Mouse (Mus musculus) limb, embryonic 11.5 days (tissue): ENCODE measurements around the gene Npas4. TPM values are rescaled to one million over a fixed set of nuclear protein-coding genes. Genes with fewer than 3 reads are reported as not detected.
A peak's percentile ranks its signal among the peaks of the same experiment; 100 is the strongest.
"Not testable (repeated sequence)": the region's sequence is repeated elsewhere in the genome, so short reads cannot be mapped to it uniquely, and the experiment has no call there.

ENCODE experiments used
- ATAC-seq: fragments of 200-750 bp; cut with Nextera tagmentation; 2 replicates; pipeline ENCODE4 v1.8.0; 2017; ENCODE audit warnings: low read depth; ENCODE audit not compliant: insufficient number of reproducible peaks, low FRiP score, low TSS enrichment
- DNase-seq: peaks from one replicate; pipeline ENCODE4 v3.0.0-alpha.2; 2015; ENCODE audit warnings: low spot score
- H3K27ac ChIP-seq: fragments of 300-500 bp; sonication (generic); replicated peaks from 2 replicates; pipeline ENCODE4 v1.5.1; 2014; ENCODE audit warnings: low read depth, mild to moderate bottlenecking, low read length
- H3K27me3 ChIP-seq: fragments of 300-500 bp; sonication (generic); 2 replicates; pipeline ENCODE4 v1.6.1; 2014; ENCODE audit warnings: mild to moderate bottlenecking, low read length, mixed read lengths; ENCODE audit not compliant: control insufficient read depth, insufficient read depth
- H3K36me3 ChIP-seq: fragments of 300-500 bp; sonication (generic); 2 replicates; pipeline ENCODE4 v1.6.1; 2014; ENCODE audit warnings: mild to moderate bottlenecking, low read length, moderate library complexity, mixed read lengths; ENCODE audit not compliant: control insufficient read depth, insufficient read depth
- H3K4me1 ChIP-seq: fragments of 300-500 bp; sonication (generic); 2 replicates; pipeline ENCODE4 v1.6.1; 2014; ENCODE audit warnings: low read length, mixed read lengths; ENCODE audit not compliant: control insufficient read depth, insufficient read depth
- H3K4me2 ChIP-seq: fragments of 300-500 bp; sonication (generic); 2 replicates; pipeline ENCODE4 v1.6.1; 2014; ENCODE audit warnings: low read depth, mild to moderate bottlenecking, moderate library complexity; ENCODE audit not compliant: severe bottlenecking
- H3K4me3 ChIP-seq: fragments of 300-500 bp; sonication (generic); 2 replicates; pipeline ENCODE4 v1.5.1; 2014; ENCODE audit warnings: low read depth, low read length
- H3K9ac ChIP-seq: fragments of 300-500 bp; sonication (generic); 2 replicates; pipeline ENCODE4 v1.6.1; 2014; ENCODE audit warnings: mild to moderate bottlenecking, low read length
- H3K9me3 ChIP-seq: fragments of 300-500 bp; sonication (generic); 2 replicates; pipeline ENCODE4 v1.6.1; 2016; ENCODE audit warnings: low read length; ENCODE audit not compliant: control insufficient read depth
- WGBS: fragments of 180-500 bp; shearing (Covaris S2); extraction: QIAGEN DNeasy Blood & Tissue Kit; methylation state at CpG from one replicate; pipeline ENCODE4 v1.1.7; 2014; 5-methylcytosine and 5-hydroxymethylcytosine counted together
- polyA plus RNA-seq: library from polyadenylated mRNA; unstranded; fragments of >200 nt; fragmentation: Nextera tagmentation; extraction: Ambion mirVana; gene quantifications from 2 replicates; pipeline ENCODE4 v1.2.1, GENCODE M21; 2014

The Npas4 gene
- polyA plus RNA-seq, 1 experiment from 2014 or later: not detected

DNA sequence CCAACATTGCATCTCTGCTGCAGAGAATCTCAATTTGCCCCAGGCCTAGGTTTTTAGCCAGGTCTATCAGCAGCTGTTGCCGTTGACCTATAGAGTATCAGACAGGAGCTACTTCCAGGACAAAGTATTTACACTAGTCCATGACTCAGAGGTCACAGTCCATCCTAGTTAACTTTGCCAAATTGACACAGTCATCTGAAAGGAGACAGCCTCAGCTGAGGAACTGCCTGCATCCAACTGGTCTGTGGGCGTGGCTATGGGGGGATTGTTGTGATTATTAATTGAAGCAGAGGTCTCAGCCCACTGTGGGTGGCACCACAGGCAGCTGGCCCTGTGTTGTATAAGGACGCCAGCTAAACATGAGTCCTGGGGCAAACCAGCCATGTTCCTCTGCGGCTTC is 14.8 kb upstream of the Npas4 start:
- Histone ChIP-seq H3K4me3 (no peak overlapping the region), H3K4me1 (no peaks in the 10 kb centered on the region), H3K9ac (no peak overlapping the region), H3K4me2 (no peak overlapping the region), H3K27ac (no peak overlapping the region), H3K27me3 (no peaks in the 10 kb centered on the region), H3K36me3 (no peaks in the 10 kb centered on the region), H3K9me3 (no peaks in the 10 kb centered on the region)
- DNase-seq: no peak
- ATAC-seq: no peak
- 79% methylated on average over 4 of the region's 4 CpGs for WGBS

DNA sequence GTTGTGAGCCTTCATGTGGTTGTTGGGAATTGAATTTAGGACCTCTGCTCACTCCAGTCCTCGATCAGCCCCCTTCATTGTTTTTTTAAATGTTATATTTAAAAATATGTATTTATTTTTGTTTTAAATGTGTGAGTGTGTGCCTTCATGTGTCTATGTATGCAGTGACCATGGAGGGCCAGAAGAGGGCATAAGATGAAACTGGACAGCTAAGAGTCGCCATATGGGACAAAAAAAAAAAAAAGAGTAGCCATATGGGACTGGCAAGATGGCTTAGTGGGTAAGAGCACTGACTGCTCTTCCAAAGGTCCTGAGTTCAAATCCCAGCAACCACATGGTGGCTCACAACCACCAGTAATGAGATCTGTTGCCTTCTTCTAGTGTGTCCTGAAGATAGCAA is 13.5 kb upstream of the Npas4 start:
- not testable (repeated sequence) for H3K9me3 ChIP-seq, H3K36me3 ChIP-seq, ATAC-seq, H3K4me3 ChIP-seq, H3K27me3 ChIP-seq, H3K9ac ChIP-seq, H3K4me2 ChIP-seq, DNase-seq, H3K4me1 ChIP-seq, H3K27ac ChIP-seq
- 62% methylated on average over 2 of the region's 2 CpGs for WGBS

DNA sequence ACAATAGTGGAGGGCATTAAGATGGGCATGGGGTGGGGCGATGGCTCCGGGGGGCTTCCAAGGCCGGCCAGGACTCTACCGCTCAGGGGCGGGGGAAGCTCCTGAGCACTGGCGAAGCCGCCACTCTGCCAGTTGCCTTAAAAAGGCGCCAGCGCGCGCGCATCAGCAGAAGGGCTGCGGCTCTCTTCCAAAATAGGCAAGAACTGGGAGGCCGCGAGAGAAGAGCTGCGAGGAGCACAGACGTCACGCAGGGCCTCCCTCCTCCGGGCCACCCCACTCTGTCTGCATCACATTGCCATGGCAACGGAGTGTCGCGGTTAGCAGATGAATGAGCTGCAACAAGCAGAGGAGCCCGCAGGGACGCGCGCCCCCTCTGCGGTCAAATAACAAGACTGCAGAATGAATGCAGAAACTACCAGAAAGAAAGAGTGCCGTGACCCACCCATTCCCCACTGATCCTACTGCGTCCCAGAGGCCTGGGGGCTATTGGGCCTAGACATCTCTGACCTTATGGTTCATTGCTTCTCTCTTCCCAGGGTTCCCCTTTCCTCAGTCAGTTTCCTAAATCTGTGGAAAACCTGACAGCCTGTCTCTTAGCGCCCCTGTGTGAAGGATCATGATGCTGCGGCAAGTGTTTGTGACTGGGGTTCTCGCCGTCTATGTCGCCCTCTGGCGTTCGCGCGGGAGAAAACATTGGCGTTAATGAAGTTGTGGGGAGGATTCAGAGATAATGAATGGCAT is 11.7 kb upstream of the Npas4 start:
- Histone ChIP-seq H3K27me3 (no peaks in the 10 kb centered on the region), H3K36me3 (no peaks in the 10 kb centered on the region), H3K4me1 (no peaks in the 10 kb centered on the region), H3K27ac (no peak overlapping the region), H3K4me2 (peak overlapping the region; percentile 55), H3K9ac (no peak overlapping the region), H3K9me3 (no peaks in the 10 kb centered on the region), H3K4me3 (peak overlapping the region; percentile 12; the same call in 1 of the 2 replicates)
- under 1% methylated on average over 39 of the region's 39 CpGs for WGBS
- ATAC-seq (peak; percentile 75), DNase-seq (peak; percentile 84)

DNA sequence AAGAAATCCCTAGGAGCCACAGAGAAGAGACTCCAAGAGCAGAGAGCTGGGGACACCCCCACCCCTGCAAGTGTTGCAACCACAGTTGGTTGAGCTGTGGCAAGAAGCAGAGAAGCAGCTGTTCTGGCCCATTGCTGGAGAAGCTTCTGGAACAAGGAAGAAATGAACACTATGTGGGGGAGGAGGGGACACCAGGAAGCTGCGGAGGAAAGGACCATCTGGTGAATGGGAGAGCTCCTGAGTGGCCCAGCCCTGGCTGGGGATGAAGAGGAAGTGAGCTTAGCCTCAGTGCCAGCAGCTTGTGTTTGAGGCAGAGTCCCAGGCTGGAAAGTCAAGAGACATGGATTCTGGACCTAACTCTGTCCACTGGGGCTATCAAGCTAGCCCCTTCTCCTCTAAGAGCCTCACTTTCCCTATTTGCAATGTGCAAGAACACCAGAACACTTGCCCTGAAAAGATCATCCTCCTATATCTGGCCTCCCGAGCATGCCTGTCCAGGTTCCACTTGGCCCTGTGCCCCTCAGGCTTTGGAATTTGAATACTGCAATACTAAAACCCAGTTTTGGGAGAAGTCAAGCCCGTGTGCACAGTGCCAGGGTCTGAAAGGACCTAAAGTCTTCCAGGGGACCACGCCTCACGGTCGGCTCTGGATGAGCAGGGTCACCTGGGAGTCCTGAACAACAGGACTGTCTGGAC is 9.5 kb upstream of the Npas4 start:
- no peaks in the 10 kb centered on the region for H3K9me3 ChIP-seq
- ATAC-seq (no peak), DNase-seq (no peak)
- H3K4me1 ChIP-seq: no peaks in the 10 kb centered on the region
- WGBS: 69% methylated on average over 6 of the region's 6 CpGs
- no peak overlapping the region for H3K9ac ChIP-seq
- H3K4me2 ChIP-seq: no peak overlapping the region
- no peak overlapping the region for H3K27ac ChIP-seq
- no peaks in the 10 kb centered on the region for H3K27me3 ChIP-seq
- no peak overlapping the region for H3K4me3 ChIP-seq
- no peaks in the 10 kb centered on the region for H3K36me3 ChIP-seq

DNA sequence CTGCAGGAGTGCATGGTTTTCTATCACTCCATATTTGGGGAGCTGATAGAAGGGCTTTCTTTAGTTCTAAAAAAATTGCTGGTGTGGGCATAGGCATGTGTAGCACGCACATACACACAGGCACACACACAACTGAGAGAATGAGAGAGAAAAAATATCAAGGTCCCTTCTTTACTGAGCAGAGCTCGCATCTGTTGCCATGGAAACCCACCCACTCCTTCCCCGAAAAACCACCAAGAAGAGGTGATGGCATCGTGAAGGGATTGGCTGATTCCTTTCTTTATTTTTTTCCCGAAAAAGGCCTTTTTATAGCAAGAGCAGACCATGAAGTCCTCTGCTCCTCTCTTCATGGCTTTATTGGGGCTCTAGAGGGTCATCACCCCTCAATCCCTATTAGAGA is 3.9 kb upstream of the Npas4 start:
- H3K4me3 ChIP-seq: no peak overlapping the region
- no peak overlapping the region for H3K4me2 ChIP-seq
- 70% methylated on average over 5 of the region's 5 CpGs for WGBS
- peaks cover 36% of the 10 kb centered on the region for H3K27me3 ChIP-seq
- H3K9ac ChIP-seq: no peak overlapping the region
- DNase-seq (no peak), ATAC-seq (no peak)
- H3K4me1 ChIP-seq: no peaks in the 10 kb centered on the region
- no peaks in the 10 kb centered on the region for H3K9me3 ChIP-seq
- no peaks in the 10 kb centered on the region for H3K36me3 ChIP-seq
- no peak overlapping the region for H3K27ac ChIP-seq

DNA sequence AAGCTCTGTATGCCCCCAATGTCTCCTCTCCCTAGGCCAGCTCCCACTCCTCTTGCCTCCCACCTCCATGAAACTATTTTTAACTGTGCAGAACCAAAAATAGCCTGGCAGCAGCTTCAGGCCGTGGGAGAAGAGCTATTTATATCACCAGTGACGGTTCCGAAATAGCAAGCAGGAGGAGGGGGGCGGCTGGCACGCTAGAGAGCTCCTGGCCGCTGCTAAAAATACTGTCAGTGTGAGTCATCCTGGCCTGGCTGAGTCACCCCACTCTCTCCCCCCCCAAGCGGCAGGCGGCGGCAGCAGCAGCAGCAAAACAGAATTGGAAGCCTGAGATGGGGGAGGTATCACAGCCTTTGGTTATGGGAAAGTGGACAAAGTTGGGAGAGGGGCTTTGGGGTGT is 2.8 kb upstream of the Npas4 start:
- DNase-seq (no peak), ATAC-seq (no peak)
- peaks cover 36% of the 10 kb centered on the region for H3K27me3 ChIP-seq
- no peak overlapping the region for H3K4me3 ChIP-seq
- WGBS: 5% methylated on average over 9 of the region's 9 CpGs
- no peaks in the 10 kb centered on the region for H3K36me3 ChIP-seq
- no peaks in the 10 kb centered on the region for H3K4me1 ChIP-seq
- no peaks in the 10 kb centered on the region for H3K9me3 ChIP-seq
- no peak overlapping the region for H3K9ac ChIP-seq
- no peak overlapping the region for H3K4me2 ChIP-seq
- no peak overlapping the region for H3K27ac ChIP-seq

DNA sequence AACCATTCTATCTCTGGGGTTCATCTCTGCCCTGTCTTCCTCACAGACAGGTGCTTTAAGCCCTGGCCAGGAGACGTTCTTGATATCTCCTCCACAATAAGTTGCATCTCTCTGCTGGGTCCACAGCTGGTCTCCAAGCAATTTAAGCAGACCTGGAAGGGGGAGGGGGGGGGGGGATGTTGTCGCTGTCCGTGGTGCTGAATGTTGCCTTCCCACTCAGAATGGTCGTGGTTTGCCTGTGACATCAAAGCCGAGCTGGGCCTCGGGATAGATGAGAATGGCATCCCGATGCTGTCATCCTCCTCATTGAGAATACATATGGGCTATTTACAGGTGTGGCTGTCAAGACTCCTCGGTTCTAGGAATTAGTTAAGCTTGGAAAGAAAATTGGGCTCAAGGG is 2.3 kb upstream of the Npas4 start:
- ATAC-seq (no peak), DNase-seq (peak; percentile 64)
- Histone ChIP-seq H3K4me1 (no peaks in the 10 kb centered on the region), H3K27me3 (peaks cover 36% of the 10 kb centered on the region), H3K9ac (no peak overlapping the region), H3K27ac (no peak overlapping the region), H3K36me3 (no peaks in the 10 kb centered on the region), H3K9me3 (no peaks in the 10 kb centered on the region), H3K4me2 (no peak overlapping the region), H3K4me3 (no peak overlapping the region)
- 15% methylated on average over 8 of the region's 8 CpGs for WGBS

DNA sequence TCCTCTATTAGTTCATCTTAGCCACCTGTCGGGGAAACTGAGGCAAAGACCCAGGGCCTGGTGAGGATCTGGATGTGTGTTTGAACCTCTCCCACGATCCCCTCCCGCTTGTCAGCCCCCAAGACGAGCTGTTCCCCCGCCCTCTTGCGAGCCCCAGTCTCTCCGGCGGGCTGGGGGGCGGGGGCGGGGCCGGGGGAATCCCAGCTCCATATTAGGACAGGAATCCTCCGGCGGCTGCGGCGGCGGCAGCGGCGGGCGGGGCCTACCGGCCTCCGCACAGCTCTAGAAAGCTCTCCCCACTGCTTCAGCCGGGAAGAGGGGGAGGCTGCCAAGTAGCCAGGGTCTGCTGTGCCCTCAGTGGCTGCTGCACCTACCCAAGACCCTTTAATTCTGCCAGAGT is 600 bp upstream of the Npas4 start:
- H3K4me1 ChIP-seq: no peaks in the 10 kb centered on the region
- H3K36me3 ChIP-seq: no peaks in the 10 kb centered on the region
- 2% methylated on average over 22 of the region's 22 CpGs for WGBS
- H3K9ac ChIP-seq: no peak overlapping the region
- no peak overlapping the region for H3K4me2 ChIP-seq
- H3K27me3 ChIP-seq: peaks cover 36% of the 10 kb centered on the region
- H3K4me3 ChIP-seq: no peak overlapping the region
- no peaks in the 10 kb centered on the region for H3K9me3 ChIP-seq
- ATAC-seq: no peak
- no peak for DNase-seq
- no peak overlapping the region for H3K27ac ChIP-seq
